9 mouse cellular contexts compared by ENCODE assay signal in the genomic region with DNA sequence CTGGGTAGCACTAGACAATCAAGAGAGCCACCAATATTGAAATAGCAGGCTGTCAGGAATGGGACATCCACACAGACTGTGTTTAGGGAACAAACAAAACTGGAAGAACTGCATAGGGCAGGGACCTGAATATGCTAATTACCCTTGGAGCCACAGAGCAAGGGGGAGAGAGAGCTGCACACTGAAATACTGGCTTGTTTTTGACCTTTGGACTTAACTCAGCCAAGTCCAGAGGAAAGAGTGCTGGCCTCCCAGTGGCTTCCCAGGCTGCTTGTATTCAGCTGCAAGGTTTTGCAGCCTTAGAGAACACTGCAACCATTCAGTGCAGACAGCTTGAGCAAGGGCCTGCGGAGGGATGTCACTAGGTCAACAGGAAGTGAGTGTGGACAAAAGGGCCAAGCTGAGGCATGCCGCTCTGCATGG.
DNase-seq lines count a peak whose midpoint lies in the region; ATAC-seq and TF ChIP-seq lines count a peak whose summit lies in the region.
"Had no signal": no experiment of that assay in that cellular context is flagged by ENCODE, and none has a peak within 500 bp of the region (broad histone marks: within the 10 kb centered on the region; RNA-seq: fewer than 3 reads in every experiment).

No protein-coding gene starts in this region.

- no peak for TF ChIP-seq CTCF in cerebellum, adult 2 months (IDR thresholded peaks at IDR 0.05; ENCODE audit: borderline replicate concordance, insufficient read depth, low read depth, low read length)
- no peak for TF ChIP-seq CTCF in hindbrain, postnatal 0 days (IDR thresholded peaks at IDR 0.05; ENCODE audit: low read depth)

- no peaks in the 10 kb centered on the region for H3K4me1 ChIP-seq in cerebellum, adult 2 months (ENCODE audit: control insufficient read depth, insufficient read depth, low read length)
- no peaks in the 10 kb centered on the region for H3K4me1 ChIP-seq in hindbrain, postnatal 0 days (ENCODE audit: insufficient read depth, low read length)
- peaks cover 5% of the 10 kb centered on the region; the same call in 1 of the 2 replicates for H3K4me1 ChIP-seq in liver, embryonic 12.5 days
- H3K4me1 ChIP-seq in forebrain, embryonic 12.5 days: peaks cover 8% of the 10 kb centered on the region

- DNase-seq in cerebellum, adult 2 months: peak; percentile 8 to 29
- DNase-seq in cerebellum, adult 11 months: no peak
- DNase-seq in brain, adult 2 months (ENCODE audit: low read depth, low spot score): peak; percentile 35
- DNase-seq in hindbrain, postnatal 0 days (ENCODE audit: low spot score): peak; percentile 45
- DNase-seq in skeletal muscle tissue, adult 2 months (ENCODE audit: low read depth, low spot score): peak; percentile 30

- H3K27me3 ChIP-seq in cerebellum, adult 2 months (ENCODE audit: control insufficient read depth, insufficient read depth, low read length): no peaks in the 10 kb centered on the region
- H3K27me3 ChIP-seq in hindbrain, postnatal 0 days (ENCODE audit: insufficient read depth, low read length): no peaks in the 10 kb centered on the region
- H3K27me3 ChIP-seq in liver, embryonic 12.5 days (replicated peaks): no peaks in the 10 kb centered on the region
- H3K27me3 ChIP-seq in forebrain, embryonic 12.5 days: no peaks in the 10 kb centered on the region
- H3K27me3 ChIP-seq: limb, embryonic 13.5 days had no signal

- H3K9ac ChIP-seq in hindbrain, postnatal 0 days (replicated peaks; ENCODE audit: low read length): no peak overlapping the region
- no peak overlapping the region for H3K9ac ChIP-seq in liver, embryonic 12.5 days
- no peak overlapping the region for H3K9ac ChIP-seq in forebrain, embryonic 12.5 days
- H3K9ac ChIP-seq: limb, embryonic 13.5 days had no signal

- WGBS in cerebellum, adult 2 months: 75% methylated on average over 2 of the region's 2 CpGs
- 16% methylated on average over 2 of the region's 2 CpGs for WGBS in hindbrain, postnatal 0 days
- 28% methylated on average over 2 of the region's 2 CpGs for WGBS in liver, embryonic 12.5 days (ENCODE audit: insufficient replicate concordance)
- 13% methylated on average over 2 of the region's 2 CpGs for WGBS in forebrain, embryonic 12.5 days

- no peaks in the 10 kb centered on the region for H3K9me3 ChIP-seq in hindbrain, postnatal 0 days (ENCODE audit: low read length)
- no peaks in the 10 kb centered on the region for H3K9me3 ChIP-seq in liver, embryonic 12.5 days (replicated peaks)
- no peaks in the 10 kb centered on the region for H3K9me3 ChIP-seq in forebrain, embryonic 12.5 days
- H3K9me3 ChIP-seq: limb, embryonic 13.5 days had no signal

- no peak for TF ChIP-seq POLR2A in cerebellum, adult 2 months (IDR thresholded peaks at IDR 0.05; ENCODE audit: borderline replicate concordance, insufficient read depth, low read length)

- H3K27ac ChIP-seq in cerebellum, adult 2 months (ENCODE audit: insufficient read depth, low read length): no peak overlapping the region
- peak overlapping the region; percentile 23; the same call in 1 of the 2 replicates for H3K27ac ChIP-seq in hindbrain, postnatal 0 days
- 0 out of 2 replicates have a peak overlapping the region, but pooled peaks have one; percentile 7 for H3K27ac ChIP-seq in liver, embryonic 12.5 days
- no peak overlapping the region for H3K27ac ChIP-seq in forebrain, embryonic 12.5 days
- H3K27ac ChIP-seq: limb, embryonic 13.5 days had no signal

- H3K4me3 ChIP-seq in cerebellum, adult 2 months (replicated peaks; ENCODE audit: insufficient read depth, low read depth, low read length): no peak overlapping the region
- H3K4me3 ChIP-seq in hindbrain, postnatal 0 days (ENCODE audit: low read length): no peak overlapping the region
- no peak overlapping the region for H3K4me3 ChIP-seq in liver, embryonic 12.5 days
- H3K4me3 ChIP-seq in forebrain, embryonic 12.5 days (replicated peaks): no peak overlapping the region
- H3K4me3 ChIP-seq: limb, embryonic 13.5 days had no signal

- peak; percentile 69 for ATAC-seq in hindbrain, postnatal 0 days
- ATAC-seq in liver, embryonic 12.5 days: peak; percentile 37; the same call in 1 of the 2 replicates
- no peak for ATAC-seq in forebrain, embryonic 12.5 days (ENCODE audit: low FRiP score)
- ATAC-seq in monocyte, adult 5-6 weeks (replicated peaks; ENCODE audit: insufficient number of reproducible peaks, low FRiP score, low TSS enrichment, poor library complexity, severe bottlenecking): no peak

- H3K4me2 ChIP-seq in hindbrain, postnatal 0 days (ENCODE audit: low read depth, low read length): no peak overlapping the region
- H3K4me2 ChIP-seq in liver, embryonic 12.5 days: no peak overlapping the region; the same call in 1 of the 2 replicates
- H3K4me2 ChIP-seq in forebrain, embryonic 12.5 days: no peak overlapping the region
- H3K4me2 ChIP-seq: limb, embryonic 13.5 days had no signal

- no peaks in the 10 kb centered on the region for H3K36me3 ChIP-seq in hindbrain, postnatal 0 days (ENCODE audit: insufficient read depth, low read length)
- no peaks in the 10 kb centered on the region for H3K36me3 ChIP-seq in liver, embryonic 12.5 days
- H3K36me3 ChIP-seq in forebrain, embryonic 12.5 days (replicated peaks): no peaks in the 10 kb centered on the region

Comparison
In these comparisons a context has a peak if more than half of its experiments do, and no peak if none do; other contexts are left out.
1. H3K27ac ChIP-seq: peak in hindbrain, postnatal 0 days (single experiment) and liver, embryonic 12.5 days (single experiment); none in cerebellum, adult 2 months (single experiment) and forebrain, embryonic 12.5 days (single experiment).
2. ATAC-seq: peak in hindbrain, postnatal 0 days (single experiment) and liver, embryonic 12.5 days (single experiment); none in forebrain, embryonic 12.5 days (single experiment) and monocyte, adult 5-6 weeks (single experiment).